Mouse (Mus musculus) common myeloid progenitor, adult 5-6 weeks (primary cell): Measurements from ENCODE around the gene App. TPM values are rescaled to one million over a fixed set of nuclear protein-coding genes. Genes with fewer than 3 reads are reported as not detected.
A peak's percentile ranks its signal among the peaks of the same experiment; 100 is the strongest.

ENCODE experiments used
- ATAC-seq: replicated peaks from 2 replicates; pipeline ENCODE4 v1.8.0; 2016; ENCODE audit warnings: low read depth, mild to moderate bottlenecking, moderate TSS enrichment, inconsistent platforms; ENCODE audit not compliant: poor library complexity, severe bottlenecking
- total RNA-seq: library from RNA; stranded (forward); fragments of 200-1000, 187-1606 nt; gene quantifications from 2 replicates; pipeline ENCODE4 v1.2.3, GENCODE M21; 2017

Gene App
- total RNA-seq, 1 experiment from 2014 or later, result 16.1 TPM

GRCm38 (mm10) chr16:85127661-85128346 lies 45.8 kb downstream of the App start:
- ATAC-seq, result no peak

DNA sequence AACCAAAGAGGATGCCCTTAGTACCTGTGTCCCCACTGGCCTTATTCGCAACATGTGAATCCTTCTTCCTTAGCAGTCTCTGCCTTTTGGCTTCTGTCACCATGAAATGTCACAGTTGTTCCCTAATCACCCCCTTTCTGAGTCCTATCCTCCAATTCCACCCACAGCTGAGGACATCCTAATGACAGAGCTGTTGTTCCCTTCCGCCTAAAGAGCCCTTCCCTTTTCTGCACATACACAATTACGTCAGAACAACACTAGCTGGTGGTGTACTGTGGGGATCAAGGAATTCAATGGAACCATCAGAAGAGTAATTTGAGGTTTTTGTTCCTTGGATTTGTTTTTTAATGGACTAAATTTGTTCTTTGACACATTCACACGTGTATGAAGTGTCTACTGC lies 48.9 kb downstream of the App start:
- ATAC-seq, result no peak

DNA sequence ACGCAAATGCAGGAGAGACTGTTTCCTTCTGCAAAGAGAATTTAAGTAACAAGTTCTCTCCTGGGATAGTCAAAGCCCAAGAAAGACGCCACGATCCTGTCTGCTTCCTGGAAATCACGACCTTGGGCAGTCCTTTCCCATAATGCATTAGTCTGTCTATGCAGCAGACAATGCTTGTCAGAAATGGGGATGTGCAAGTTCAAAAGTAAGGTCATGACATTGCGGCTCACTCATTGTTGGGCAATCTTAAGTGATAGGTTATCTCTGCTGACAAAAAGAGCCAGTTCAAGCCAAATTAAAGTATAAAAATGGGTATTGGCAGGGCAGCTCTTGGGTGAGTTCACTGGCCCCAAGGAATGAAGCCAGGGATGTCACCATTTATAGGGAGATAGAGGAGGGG lies 51.6 kb downstream of the App start:
- no peak for ATAC-seq

DNA sequence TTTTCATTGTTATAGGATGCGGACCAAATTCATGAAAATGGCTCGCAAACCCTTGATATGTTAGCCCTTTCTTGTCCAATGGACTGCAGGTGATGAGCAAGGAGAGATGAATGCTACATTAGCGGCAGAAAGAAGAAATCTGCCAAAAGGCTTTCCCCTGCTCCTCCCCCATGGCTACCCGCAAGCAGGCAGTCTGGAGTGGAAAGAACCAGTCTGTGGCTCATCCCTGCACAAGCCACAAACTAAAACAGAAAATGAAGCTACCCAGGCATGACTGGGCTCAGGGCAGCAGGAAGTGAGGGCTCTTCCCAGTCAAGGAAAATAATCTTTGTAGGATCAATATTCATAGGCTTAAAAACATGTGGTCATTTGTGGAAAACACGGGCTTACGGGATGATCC lies 54.6 kb downstream of the App start:
- ATAC-seq, result no peak

- ATAC-seq, result no peak
Measured at GRCm38 (mm10) chr16:85117541-85117940, 56.0 kb downstream of the App start.

GRCm38 (mm10) chr16:85115837-85116236 lies 57.7 kb downstream of the App start:
- no peak for ATAC-seq

- ATAC-seq, result no peak
Measured at GRCm38 (mm10) chr16:85114742-85115141, 58.8 kb downstream of the App start.

GRCm38 (mm10) chr16:85113941-85114340 lies 59.6 kb downstream of the App start:
- ATAC-seq, result peak; percentile 65

DNA sequence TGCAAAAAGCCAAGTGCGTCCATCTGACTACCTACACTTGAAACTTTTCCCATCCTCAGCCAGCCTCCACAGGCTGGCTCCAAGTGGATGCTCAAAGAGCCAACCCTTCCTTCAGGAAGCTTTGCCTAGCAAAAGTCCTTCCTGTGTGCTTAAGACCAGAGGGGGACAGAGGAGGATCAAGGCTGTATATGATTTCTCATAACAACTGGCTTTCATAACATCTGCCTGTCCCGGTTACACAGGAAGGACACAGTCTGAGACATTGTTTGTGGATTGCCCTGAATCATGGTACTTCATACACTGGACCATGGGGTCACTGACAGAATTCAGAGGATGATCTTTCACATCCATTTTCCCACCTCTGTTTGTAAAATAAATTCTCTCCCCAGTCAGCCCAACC lies 61.3 kb downstream of the App start:
- no peak for ATAC-seq

DNA sequence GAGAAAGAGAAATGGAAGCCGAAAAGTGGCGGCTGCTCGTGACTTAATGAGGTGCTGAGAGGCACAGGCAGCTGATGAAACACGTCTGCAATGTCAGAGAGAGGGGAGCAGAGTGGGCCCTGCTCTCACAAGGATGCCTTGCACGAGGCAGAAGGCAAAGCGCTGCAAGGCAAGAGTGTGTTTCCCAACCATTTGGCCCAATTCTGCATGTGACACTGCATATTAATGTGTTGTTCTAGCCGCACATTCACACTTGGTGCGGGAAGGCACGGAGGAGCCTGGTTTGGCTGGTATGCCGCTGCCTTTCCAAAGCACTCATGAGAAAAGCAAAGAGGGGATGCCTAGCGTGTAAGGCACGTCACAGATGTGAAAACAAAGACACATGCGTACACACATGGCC lies 63.1 kb downstream of the App start:
- no peak for ATAC-seq

- ATAC-seq, result no peak
Measured at GRCm38 (mm10) chr16:85108486-85108885, 65.1 kb downstream of the App start.

- no peak for ATAC-seq
Measured at GRCm38 (mm10) chr16:85106644-85107323, 66.8 kb downstream of the App start.

DNA sequence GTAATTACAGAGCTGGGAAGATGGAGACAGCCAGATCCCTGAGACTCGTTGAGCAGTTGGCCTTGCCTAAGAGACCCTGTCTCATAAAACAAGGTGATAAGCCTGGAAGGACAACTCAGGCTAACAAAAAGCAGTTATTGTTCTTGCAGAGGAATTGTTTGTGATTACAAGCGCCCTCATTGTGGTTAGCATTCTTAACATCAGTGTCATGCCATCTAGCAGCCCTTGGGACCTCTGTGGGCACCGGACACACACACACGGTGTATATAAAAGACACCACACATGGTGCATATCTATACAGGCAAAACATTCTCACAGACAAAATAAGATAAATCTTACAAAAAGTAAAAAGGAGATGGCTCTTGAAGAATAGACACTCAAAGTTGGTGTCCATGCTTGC lies 68.0 kb downstream of the App start:
- ATAC-seq, result no peak

DNA sequence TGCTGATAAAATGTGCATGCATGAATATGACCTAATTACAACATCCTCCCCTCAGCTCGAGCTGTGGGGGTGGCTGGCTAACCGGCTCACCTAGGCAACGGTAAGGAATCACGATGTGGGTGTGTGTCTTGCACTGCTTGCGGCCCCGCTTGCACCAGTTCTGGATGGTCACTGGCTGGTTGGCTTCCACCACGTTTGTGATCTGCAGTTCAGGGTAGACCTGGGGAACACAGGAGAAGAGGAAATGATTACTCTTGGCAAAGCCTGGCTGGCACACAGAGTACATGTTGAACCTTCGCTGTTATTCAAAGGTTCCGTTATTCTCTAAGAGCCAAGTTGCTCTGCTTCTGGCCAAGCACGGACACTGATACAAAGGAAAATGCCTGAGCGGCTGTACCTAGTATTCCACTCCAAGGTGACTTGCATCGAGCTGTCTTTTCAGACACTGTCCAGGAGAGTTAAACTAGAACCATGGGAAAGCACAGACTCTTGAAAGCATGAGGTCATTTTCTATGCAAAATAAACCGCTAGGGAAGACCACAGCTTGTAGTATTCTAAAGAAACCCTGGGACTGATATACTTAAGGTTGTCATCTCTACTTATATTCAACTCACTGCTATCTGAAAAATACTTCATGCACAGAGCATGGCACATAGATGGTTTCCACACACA lies 70.3 kb downstream of the App start:
- no peak for ATAC-seq

DNA sequence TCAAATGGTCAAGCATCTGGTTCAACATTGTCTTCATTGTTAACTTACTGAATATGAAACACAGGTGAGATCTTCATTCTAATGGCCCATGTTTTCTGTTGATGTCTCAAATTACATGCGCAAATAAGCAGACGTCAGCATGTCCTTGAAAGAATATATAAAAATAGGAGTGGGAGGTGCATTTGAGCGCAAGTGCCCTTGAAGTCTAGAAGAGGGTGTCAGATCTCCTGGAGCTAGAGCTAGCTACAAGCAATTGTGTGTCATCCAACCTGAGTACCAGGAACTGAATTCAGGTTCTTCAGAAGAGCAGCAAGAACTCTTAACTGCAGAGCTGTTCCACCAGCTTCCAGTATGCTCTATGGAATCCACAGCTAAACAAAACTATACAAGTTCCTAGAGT lies 72.0 kb downstream of the App start:
- ATAC-seq, result no peak

GRCm38 (mm10) chr16:85100806-85101205 lies 72.8 kb downstream of the App start:
- ATAC-seq, result no peak

GRCm38 (mm10) chr16:85099487-85099886 lies 74.1 kb downstream of the App start:
- ATAC-seq, result no peak

DNA sequence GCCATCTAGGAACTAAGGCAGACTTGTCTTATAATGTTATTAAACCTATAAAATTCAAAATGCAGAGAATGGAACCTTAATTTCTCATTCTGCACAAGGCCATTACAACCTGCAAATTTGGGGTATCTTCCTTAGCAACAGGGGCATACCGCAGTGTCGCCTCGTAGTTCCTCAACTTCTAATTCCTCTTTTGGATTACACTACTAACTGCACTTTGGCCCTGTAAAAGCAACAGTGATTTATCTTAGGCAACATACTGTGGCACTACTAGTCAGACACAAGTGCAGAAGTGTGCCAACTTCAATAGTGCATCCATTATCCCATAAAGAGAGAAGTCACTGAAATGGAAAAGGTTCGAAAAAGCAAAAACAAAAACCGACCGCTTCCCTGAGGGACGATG lies 74.5 kb downstream of the App start:
- no peak for ATAC-seq

- no peak for ATAC-seq
Measured at GRCm38 (mm10) chr16:85096396-85096795, 77.2 kb downstream of the App start.

- no peak for ATAC-seq
Measured at GRCm38 (mm10) chr16:85095923-85096322, 77.6 kb downstream of the App start.

DNA sequence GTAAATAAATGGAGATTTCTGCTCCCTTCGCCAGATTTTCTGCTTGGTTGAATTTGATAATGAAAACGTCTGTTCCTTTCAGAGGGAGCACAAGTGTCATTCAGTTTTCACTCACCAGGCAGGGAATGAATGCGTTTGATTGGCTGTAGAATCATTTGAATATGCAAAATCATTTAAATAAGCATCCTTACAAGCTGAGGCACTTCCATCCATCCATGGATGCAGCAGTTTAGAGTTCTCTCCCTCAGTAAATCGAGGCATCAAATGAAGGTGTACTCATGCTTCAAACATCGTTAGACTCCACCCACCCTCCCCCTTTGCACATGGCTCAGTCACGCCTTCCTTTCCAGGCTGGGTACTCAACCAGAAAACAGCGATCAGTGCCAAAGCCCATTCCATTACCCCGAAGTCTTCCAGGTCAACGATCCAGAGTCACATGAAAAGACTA lies 80.9 kb downstream of the App start:
- no peak for ATAC-seq
